Mouse (Mus musculus): ENCODE results near the gene Cyth4. TPM values are rescaled to one million over a fixed set of nuclear protein-coding genes. Genes with fewer than 3 reads are reported as not detected.

The Cyth4 gene
- polyA plus RNA-seq, 1 experiment from 2014 or later = 5.4 TPM

DNA sequence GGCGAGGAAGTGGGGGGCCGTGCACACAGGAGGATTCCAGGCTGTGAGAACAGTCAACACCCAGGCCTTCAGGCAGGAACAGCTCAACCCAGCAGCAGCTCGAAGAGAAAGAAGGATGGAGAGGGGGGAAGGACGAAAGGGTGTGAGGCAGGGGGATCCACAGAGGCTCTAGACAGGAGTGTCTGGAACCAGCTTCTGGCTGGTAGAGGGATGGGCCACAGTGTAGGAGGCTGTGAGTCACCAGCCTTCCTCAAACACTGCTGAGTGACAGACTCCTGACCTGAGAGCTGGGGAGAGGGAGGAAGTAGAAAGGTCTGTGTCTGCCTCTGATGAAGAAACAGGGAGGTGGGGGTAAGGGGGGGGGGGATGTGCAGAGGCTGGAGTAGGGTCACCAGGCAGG, 10.6 kb downstream of the Cyth4 start:
- Histone ChIP-seq H3K4me3 (replicated peaks; ENCODE audit: low read depth, low read length) (no peak overlapping the region), H3K27ac (no peak overlapping the region), H3K9ac (ENCODE audit: low read depth, low read length) (no peak overlapping the region), H3K27me3 (ENCODE audit: insufficient read depth, low read length) (no peaks in the 10 kb centered on the region), H3K36me3 (ENCODE audit: insufficient read depth, low read length) (no peaks in the 10 kb centered on the region), H3K9me3 (replicated peaks; ENCODE audit: low read length) (no peaks in the 10 kb centered on the region), H3K4me1 (replicated peaks; ENCODE audit: insufficient read depth, low read length) (0 out of 2 replicates have a peak, but pooled peaks cover 6% of the 10 kb centered on the region), H3K4me2 (ENCODE audit: low read length) (no peak overlapping the region)
- no peak for ATAC-seq (replicated peaks; ENCODE audit: low FRiP score, low read depth)
- no peak for TF ChIP-seq CTCF (IDR thresholded peaks at IDR 0.05; ENCODE audit: low read depth)
- no peak for DNase-seq (ENCODE audit: low spot score)
- 59% methylated on average over 4 of the region's 4 CpGs for WGBS

DNA sequence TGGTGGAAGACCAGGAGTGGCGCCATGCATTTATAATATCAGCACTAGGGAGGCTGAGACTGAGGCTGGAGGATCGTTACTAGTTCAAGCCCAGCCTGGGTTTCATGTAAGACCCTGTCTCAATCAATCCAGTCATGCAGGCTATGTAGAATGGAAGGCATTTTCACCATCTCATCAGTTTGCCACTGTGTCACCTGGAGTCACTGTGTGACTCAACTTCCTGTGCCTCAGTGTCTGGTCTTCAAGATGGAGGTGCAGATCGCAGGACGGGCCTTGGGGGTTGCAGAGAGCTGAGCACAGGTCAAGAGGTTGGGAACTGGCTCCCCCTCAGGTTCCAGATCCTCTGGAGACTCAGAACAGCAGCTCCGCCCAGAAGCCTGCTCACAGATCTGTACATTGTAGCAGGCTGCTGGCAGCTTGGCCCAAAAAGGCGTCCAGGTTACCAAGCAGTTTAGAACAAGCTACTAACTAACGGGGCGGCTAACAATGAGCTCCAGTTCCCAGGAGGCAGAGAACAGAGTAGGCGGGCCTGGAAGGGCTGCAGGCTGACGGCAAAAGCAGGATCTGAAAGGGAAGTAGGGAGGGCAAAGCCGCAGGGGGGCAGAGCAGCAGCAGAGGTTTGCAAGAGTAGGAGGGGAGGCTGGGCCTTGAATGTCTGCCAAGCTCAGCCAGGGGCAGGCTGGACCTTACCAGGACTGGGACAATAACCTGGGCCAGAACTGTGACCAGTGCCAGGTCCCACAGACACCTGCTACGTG, 14.0 kb downstream of the Cyth4 start:
- Histone ChIP-seq H3K36me3 (ENCODE audit: insufficient read depth, low read length) (no peaks in the 10 kb centered on the region), H3K4me2 (ENCODE audit: low read length) (no peak overlapping the region)
- TF ChIP-seq CTCF (IDR thresholded peaks at IDR 0.05; ENCODE audit: low read depth) = no peak

GRCm38 (mm10) chr15:78614536-78614935, 17.7 kb downstream of the Cyth4 start:
- Histone ChIP-seq H3K36me3 (ENCODE audit: insufficient read depth, low read length) (no peaks in the 10 kb centered on the region), H3K9me3 (replicated peaks; ENCODE audit: low read length) (no peaks in the 10 kb centered on the region), H3K9ac (ENCODE audit: low read depth, low read length) (no peak overlapping the region), H3K4me3 (replicated peaks; ENCODE audit: low read depth, low read length) (no peak overlapping the region), H3K4me1 (replicated peaks; ENCODE audit: insufficient read depth, low read length) (0 out of 2 replicates have a peak, but pooled peaks cover 3% of the 10 kb centered on the region), H3K4me2 (ENCODE audit: low read length) (no peak overlapping the region), H3K27ac (no peak overlapping the region), H3K27me3 (ENCODE audit: insufficient read depth, low read length) (no peaks in the 10 kb centered on the region)
- ATAC-seq (replicated peaks; ENCODE audit: low FRiP score, low read depth) (no peak), DNase-seq (ENCODE audit: low spot score) (no peak)
- WGBS = 68% methylated on average over 7 of the region's 7 CpGs
- no peak for TF ChIP-seq CTCF (IDR thresholded peaks at IDR 0.05; ENCODE audit: low read depth)

More for the DNA sequence above, 14.0 kb downstream of the Cyth4 start:
- DNase-seq (ENCODE audit: low spot score) (no peak), ATAC-seq (replicated peaks; ENCODE audit: low FRiP score, low read depth) (no peak)
- Histone ChIP-seq H3K4me3 (replicated peaks; ENCODE audit: low read depth, low read length) (no peak overlapping the region), H3K4me1 (replicated peaks; ENCODE audit: insufficient read depth, low read length) (0 out of 2 replicates have a peak, but pooled peaks cover 6% of the 10 kb centered on the region), H3K9ac (ENCODE audit: low read depth, low read length) (no peak overlapping the region), H3K27ac (no peak overlapping the region), H3K27me3 (ENCODE audit: insufficient read depth, low read length) (no peaks in the 10 kb centered on the region), H3K9me3 (replicated peaks; ENCODE audit: low read length) (no peaks in the 10 kb centered on the region)
- WGBS = 50% methylated on average over 12 of the region's 12 CpGs

GRCm38 (mm10) chr15:78616973-78617372, 20.1 kb downstream of the Cyth4 start:
- no peaks in the 10 kb centered on the region for H3K4me1 ChIP-seq (replicated peaks; ENCODE audit: insufficient read depth, low read length)
- H3K9ac ChIP-seq (ENCODE audit: low read depth, low read length) = no peak overlapping the region
- H3K27ac ChIP-seq = no peak overlapping the region
- TF ChIP-seq CTCF (IDR thresholded peaks at IDR 0.05; ENCODE audit: low read depth) = no peak
- no peak overlapping the region for H3K4me2 ChIP-seq (ENCODE audit: low read length)
- H3K27me3 ChIP-seq (ENCODE audit: insufficient read depth, low read length) = no peaks in the 10 kb centered on the region
- H3K36me3 ChIP-seq (ENCODE audit: insufficient read depth, low read length) = no peaks in the 10 kb centered on the region
- WGBS = 61% methylated on average over 2 of the region's 2 CpGs
- ATAC-seq (replicated peaks; ENCODE audit: low FRiP score, low read depth) = no peak
- H3K4me3 ChIP-seq (replicated peaks; ENCODE audit: low read depth, low read length) = no peak overlapping the region
- no peak for DNase-seq (ENCODE audit: low spot score)
- no peaks in the 10 kb centered on the region for H3K9me3 ChIP-seq (replicated peaks; ENCODE audit: low read length)

GRCm38 (mm10) chr15:78623426-78623825, 26.6 kb downstream of the Cyth4 start:
- peak; percentile 92 for TF ChIP-seq CTCF (IDR thresholded peaks at IDR 0.05; ENCODE audit: low read depth)
- peak; percentile 82 for DNase-seq (ENCODE audit: low spot score)
- H3K9ac ChIP-seq (ENCODE audit: low read depth, low read length) = no peak overlapping the region
- WGBS = 17% methylated on average over 5 of the region's 5 CpGs
- H3K36me3 ChIP-seq (ENCODE audit: insufficient read depth, low read length) = no peaks in the 10 kb centered on the region
- H3K4me3 ChIP-seq (replicated peaks; ENCODE audit: low read depth, low read length) = no peak overlapping the region
- no peak overlapping the region for H3K27ac ChIP-seq
- no peak overlapping the region for H3K4me2 ChIP-seq (ENCODE audit: low read length)
- ATAC-seq (replicated peaks; ENCODE audit: low FRiP score, low read depth) = no peak
- no peaks in the 10 kb centered on the region for H3K9me3 ChIP-seq (replicated peaks; ENCODE audit: low read length)
- peaks cover 2% of the 10 kb centered on the region; the same call in 1 of the 2 replicates for H3K27me3 ChIP-seq (ENCODE audit: insufficient read depth, low read length)
- no peaks in the 10 kb centered on the region for H3K4me1 ChIP-seq (replicated peaks; ENCODE audit: insufficient read depth, low read length)

DNA sequence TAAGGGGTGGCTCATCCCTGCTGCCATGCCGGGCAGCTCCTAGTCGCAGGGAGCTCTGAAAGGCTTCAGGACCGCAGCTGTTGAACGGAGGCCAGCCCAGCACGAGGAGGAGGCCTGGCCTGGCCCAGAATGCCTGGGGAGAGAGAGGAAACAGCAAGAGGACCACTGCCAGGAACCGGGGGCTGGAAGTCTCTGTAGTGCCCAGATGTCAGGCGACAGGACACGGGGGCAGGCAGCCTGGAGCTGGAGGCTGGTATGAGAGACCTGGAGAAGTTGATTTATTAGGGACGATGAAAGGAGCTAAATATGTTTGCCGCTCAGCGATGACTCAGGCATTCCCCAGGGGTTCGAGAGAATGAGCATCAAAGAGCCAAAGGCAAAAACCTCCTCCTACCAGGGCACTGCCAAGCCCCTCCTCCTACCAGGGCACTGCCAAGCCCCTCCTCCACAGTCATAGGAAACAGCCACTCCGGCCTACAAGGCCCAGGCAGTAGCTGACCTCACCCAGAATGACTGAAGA, 27.6 kb downstream of the Cyth4 start:
- 30% methylated on average over 13 of the region's 13 CpGs for WGBS
- ATAC-seq (replicated peaks; ENCODE audit: low FRiP score, low read depth) (peak; percentile 72), DNase-seq (ENCODE audit: low spot score) (peak; percentile 79)
- Histone ChIP-seq H3K36me3 (ENCODE audit: insufficient read depth, low read length) (no peaks in the 10 kb centered on the region), H3K27ac (no peak overlapping the region), H3K27me3 (ENCODE audit: insufficient read depth, low read length) (peaks cover 2% of the 10 kb centered on the region; the same call in 1 of the 2 replicates), H3K9ac (ENCODE audit: low read depth, low read length) (no peak overlapping the region), H3K4me3 (replicated peaks; ENCODE audit: low read depth, low read length) (no peak overlapping the region), H3K9me3 (replicated peaks; ENCODE audit: low read length) (no peaks in the 10 kb centered on the region), H3K4me2 (ENCODE audit: low read length) (no peak overlapping the region), H3K4me1 (replicated peaks; ENCODE audit: insufficient read depth, low read length) (no peaks in the 10 kb centered on the region)
- no peak for TF ChIP-seq CTCF (IDR thresholded peaks at IDR 0.05; ENCODE audit: low read depth)
